Comparison of ENCODE assay signal across 22 mouse cellular contexts in the genomic region with DNA sequence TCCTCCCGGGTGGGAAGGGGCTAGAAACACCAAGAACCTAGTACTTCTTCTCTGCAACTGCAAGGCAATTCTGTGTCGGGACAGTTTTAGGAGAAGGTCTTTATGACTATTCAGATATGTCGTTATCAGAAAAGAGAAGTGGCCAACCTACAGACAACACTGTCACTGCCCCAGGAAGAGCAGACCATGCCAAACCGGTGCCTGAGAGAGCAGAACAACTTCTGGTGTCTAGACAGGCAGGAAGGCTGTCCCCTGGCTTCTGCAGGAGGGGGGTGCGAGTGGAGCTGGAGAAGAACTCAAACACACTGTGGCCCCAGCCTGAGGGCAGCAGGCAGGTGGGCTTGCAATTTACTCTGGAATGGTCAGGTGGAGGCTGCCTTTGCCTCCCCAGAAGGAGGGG. TPM values are rescaled to one million over a fixed set of nuclear protein-coding genes. Genes with fewer than 3 reads are reported as not detected.
DNase-seq lines count a peak whose midpoint lies in the region; ATAC-seq lines count a peak whose summit lies in the region.
"Had no signal": no experiment of that assay in that cellular context is flagged by ENCODE, and none has a peak within 500 bp of the region (broad histone marks: within the 10 kb centered on the region; RNA-seq: fewer than 3 reads in every experiment).

No protein-coding gene starts in this region.

- DNase-seq in kidney, postnatal 14 days, result peak; percentile 41
- no peak for DNase-seq in kidney, adult 11 months
- peak; percentile 53 to 58 for DNase-seq in spleen, postnatal 36 days (ENCODE audit: low spot score in 2 of 2)
- DNase-seq in spleen, postnatal 10 days (ENCODE audit: low spot score in 2 of 2), result no peak
- no peak for DNase-seq in urinary bladder, postnatal 10 days (ENCODE audit: low spot score)
- DNase-seq in adrenal gland, adult 18-20 months (ENCODE audit: low spot score in 2 of 2), result no peak
- DNase-seq: cerebellum, adult 11 months; cerebellum, postnatal 14 days; heart, postnatal 14 days; layer of hippocampus, postnatal 36 days; lung, postnatal 14 days; thymus, adult 18-20 months had no signal

- H3K4me1 ChIP-seq in megakaryocyte, embryonic 14.5 days, result peaks cover 100% of the 10 kb centered on the region
- peaks cover 3% of the 10 kb centered on the region; the same call in 1 of the 2 replicates for H3K4me1 ChIP-seq in neural tube, embryonic 15.5 days
- H3K4me1 ChIP-seq: hindbrain, embryonic 15.5 days had no signal

- H3K27me3 ChIP-seq in megakaryocyte, embryonic 14.5 days (replicated peaks), result no peaks in the 10 kb centered on the region
- no peaks in the 10 kb centered on the region for H3K27me3 ChIP-seq in neural tube, embryonic 15.5 days (replicated peaks)
- H3K27me3 ChIP-seq: hindbrain, embryonic 15.5 days had no signal

- ATAC-seq in neural tube, embryonic 15.5 days (ENCODE audit: low FRiP score), result no peak
- ATAC-seq: activated CD4-positive, CD25-positive, alpha-beta regulatory T cell, adult 4 months; forebrain, embryonic 14.5 days; intestine, embryonic 16.5 days had no signal

- H3K9ac ChIP-seq in neural tube, embryonic 15.5 days (replicated peaks), result no peak overlapping the region
- H3K9ac ChIP-seq: hindbrain, embryonic 15.5 days had no signal

- no peak overlapping the region for H3K4me2 ChIP-seq in neural tube, embryonic 15.5 days
- H3K4me2 ChIP-seq: heart, embryonic 11.5 days; hindbrain, embryonic 15.5 days; midbrain, embryonic 11.5 days had no signal

- WGBS in neural tube, embryonic 15.5 days, result 82% methylated on average over 5 of the region's 5 CpGs

- H3K27ac ChIP-seq in neural tube, embryonic 15.5 days (replicated peaks), result no peak overlapping the region
- H3K27ac ChIP-seq: embryonic facial prominence, embryonic 10.5 days; hindbrain, embryonic 15.5 days had no signal

- H3K9me3 ChIP-seq in megakaryocyte, embryonic 14.5 days, result no peaks in the 10 kb centered on the region
- H3K9me3 ChIP-seq in neural tube, embryonic 15.5 days (replicated peaks), result no peaks in the 10 kb centered on the region
- H3K9me3 ChIP-seq: embryonic facial prominence, embryonic 10.5 days; hindbrain, embryonic 15.5 days had no signal

- H3K36me3 ChIP-seq in megakaryocyte, embryonic 14.5 days (replicated peaks; ENCODE audit: low read length), result peaks cover 12% of the 10 kb centered on the region
- no peaks in the 10 kb centered on the region for H3K36me3 ChIP-seq in neural tube, embryonic 15.5 days
- H3K36me3 ChIP-seq: embryonic facial prominence, embryonic 10.5 days; hindbrain, embryonic 15.5 days had no signal

- peak overlapping the region; percentile 44 for H3K4me3 ChIP-seq in megakaryocyte, embryonic 14.5 days (replicated peaks)
- H3K4me3 ChIP-seq in neural tube, embryonic 15.5 days (replicated peaks), result no peak overlapping the region
- H3K4me3 ChIP-seq: embryonic facial prominence, embryonic 10.5 days; hindbrain, embryonic 15.5 days had no signal

RNA-seq across cellular contexts. Expression of a gene that starts 14.0 kb away (rescaled TPM):
- 10.4 and 49.9 TPM in 2 replicates for polyA plus RNA-seq in megakaryocyte, embryonic 14.5 days (2012; ENCODE audit: insufficient read depth, low replicate concordance)
- polyA plus RNA-seq in neural tube, embryonic 15.5 days (2015; fragmentation: Nextera tagmentation; extraction: Ambion mirVana), result 2.4 and 4.0 TPM in 2 replicates
- 1 to 10 TPM; 1.9 to 2.7 TPM for total RNA-seq in adrenal gland, adult 18-20 months (2021)
- polyA plus RNA-seq: heart, embryonic 11.5 days had no signal

RNA-seq across cellular contexts. Expression of a gene that starts 57.7 kb away (rescaled TPM):
- not detected in 2 replicates for polyA plus RNA-seq in megakaryocyte, embryonic 14.5 days (2012; ENCODE audit: insufficient read depth, low replicate concordance)
- polyA plus RNA-seq in neural tube, embryonic 15.5 days (2015; fragmentation: Nextera tagmentation; extraction: Ambion mirVana), result 2.0 and 2.2 TPM in 2 replicates
- not detected for total RNA-seq in adrenal gland, adult 18-20 months (2021)
- total RNA-seq: heart, postnatal 14 days had no signal
- polyA plus RNA-seq: activated CD4-positive, CD25-positive, alpha-beta regulatory T cell, adult 4 months; limb, embryonic 11.5 days had no signal

Comparison
In these comparisons a context has a peak if more than half of its experiments do, and no peak if none do; other contexts are left out.
1. DNase-seq: peak in kidney, postnatal 14 days (single experiment) and spleen, postnatal 36 days (2 of 2); none in kidney, adult 11 months (single experiment), spleen, postnatal 10 days (0 of 2), urinary bladder, postnatal 10 days (single experiment) and adrenal gland, adult 18-20 months (0 of 2).